ENCODE assay signal across 9 mouse cellular contexts in the genomic region with DNA sequence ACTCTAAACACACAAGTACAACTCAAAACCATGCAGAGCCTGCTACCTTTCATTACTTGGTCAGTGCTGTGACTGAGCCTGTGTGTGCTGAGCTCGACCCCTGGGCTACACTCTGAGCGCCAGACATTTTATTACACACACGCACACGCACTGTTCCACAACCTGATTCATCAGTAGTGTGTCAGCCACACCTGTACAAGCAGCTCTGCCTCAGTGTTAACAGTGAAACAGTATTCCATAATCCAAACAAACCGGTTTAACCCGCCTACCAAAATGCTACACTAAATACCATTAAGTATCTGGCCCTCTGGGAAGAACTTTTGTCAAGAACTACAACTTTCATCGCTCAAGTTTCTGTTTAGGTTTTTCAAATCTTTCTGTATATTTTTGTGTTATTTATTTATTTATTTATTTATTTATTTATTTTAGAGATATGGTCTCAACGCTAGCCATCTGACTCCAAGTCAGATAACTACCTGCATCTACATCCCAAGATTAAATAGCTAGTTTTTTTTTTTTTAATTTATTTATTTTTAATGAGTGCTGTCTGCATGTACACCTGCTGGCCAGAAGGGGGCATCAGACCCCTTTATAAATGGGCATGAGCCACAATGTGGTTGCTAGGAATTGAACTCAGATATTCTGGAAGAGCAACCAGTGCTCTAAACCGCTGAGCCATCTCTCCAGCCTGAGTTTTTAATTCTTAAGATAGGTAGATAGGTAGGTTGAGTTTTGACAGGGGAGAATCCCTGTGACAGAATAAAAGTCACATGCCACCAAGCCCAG. TPM values are rescaled to one million over a fixed set of nuclear protein-coding genes. Genes with fewer than 3 reads are reported as not detected.
DNase-seq lines count a peak whose midpoint lies in the region; ATAC-seq lines count a peak whose summit lies in the region.
"Had no signal": no experiment of that assay in that cellular context is flagged by ENCODE, and none has a peak within 500 bp of the region (broad histone marks: within the 10 kb centered on the region; RNA-seq: fewer than 3 reads in every experiment).

No protein-coding gene starts in this region.

- no peaks in the 10 kb centered on the region for H3K36me3 ChIP-seq in kidney, embryonic 16.5 days (ENCODE audit: insufficient read depth, low read length)
- H3K36me3 ChIP-seq: midbrain, embryonic 12.5 days had no signal

- no peak overlapping the region for H3K9ac ChIP-seq in kidney, embryonic 16.5 days (replicated peaks; ENCODE audit: low read length)
- H3K9ac ChIP-seq: midbrain, embryonic 12.5 days had no signal

- no peak overlapping the region for H3K4me3 ChIP-seq in kidney, embryonic 16.5 days (ENCODE audit: low read length)
- H3K4me3 ChIP-seq: midbrain, embryonic 12.5 days had no signal

- H3K27ac ChIP-seq in kidney, embryonic 16.5 days (ENCODE audit: low read length) = no peak overlapping the region
- H3K27ac ChIP-seq: midbrain, embryonic 12.5 days had no signal

- H3K27me3 ChIP-seq in kidney, embryonic 16.5 days (ENCODE audit: insufficient read depth, low read length) = no peaks in the 10 kb centered on the region
- H3K27me3 ChIP-seq: midbrain, embryonic 12.5 days had no signal

- no peak for ATAC-seq in kidney, embryonic 16.5 days (ENCODE audit: low FRiP score, low TSS enrichment)
- peak; percentile 85 for ATAC-seq in megakaryocyte progenitor cell, adult 5-6 weeks (replicated peaks; ENCODE audit: poor library complexity)

- H3K4me1 ChIP-seq in kidney, embryonic 16.5 days (ENCODE audit: insufficient read depth, low read length) = no peaks in the 10 kb centered on the region
- H3K4me1 ChIP-seq: midbrain, embryonic 12.5 days had no signal

- H3K4me2 ChIP-seq in kidney, embryonic 16.5 days (replicated peaks; ENCODE audit: low read depth, low read length) = no peak overlapping the region
- H3K4me2 ChIP-seq: midbrain, embryonic 12.5 days had no signal

- DNase-seq in kidney, adult 18-20 months = peak; percentile 20
- peak; percentile 8 to 39 for DNase-seq in CD8-positive naive resting alpha-beta T cell, adult 2 months (ENCODE audit: low read depth in 2 of 2, low spot score in 2 of 2)
- DNase-seq in adrenal gland, postnatal 25 days = peak; percentile 13
- DNase-seq in fat pad, adult 2 months (ENCODE audit: extremely low read depth, low read depth, low spot score) = peak; percentile 39
- no peak for DNase-seq in layer of hippocampus, adult 9-10 months (ENCODE audit: low spot score)
- no peak for DNase-seq in left cerebral cortex, postnatal 36 days (ENCODE audit: low spot score in 2 of 2)

- no peaks in the 10 kb centered on the region for H3K9me3 ChIP-seq in kidney, embryonic 16.5 days (ENCODE audit: low read length)
- H3K9me3 ChIP-seq: midbrain, embryonic 12.5 days had no signal

- intact Hi-C loops in left cerebral cortex, postnatal 36 days (cut with DNase I) = loop anchor here (5.0 kb wide), 1 partner anchor 116 kb away; no protein-coding TSS in a partner anchor

- WGBS in kidney, embryonic 16.5 days = 61% methylated on average over 9 of the region's 9 CpGs

RNA-seq across cellular contexts. Expression of a gene that starts 11.1 kb away (rescaled TPM):
- 20.2 and 21.4 TPM in 2 replicates for polyA plus RNA-seq in kidney, embryonic 16.5 days (2015; fragmentation: Nextera tagmentation; extraction: Ambion mirVana)
- 5.4 and 9.6 TPM in 2 replicates for total RNA-seq in adrenal gland, postnatal 25 days (2021)
- 19.8 and 20.7 TPM in 2 replicates for total RNA-seq in megakaryocyte progenitor cell, adult 5-6 weeks (2015)
- total RNA-seq in megakaryocyte progenitor cell, adult 5-6 weeks (2017) = 22.9 and 35.6 TPM in 2 replicates
- total RNA-seq in left cerebral cortex, postnatal 36 days (2021) = 10 to 100 TPM; 22.7 to 28.3 TPM

RNA-seq across cellular contexts. Expression of a gene that starts 39.3 kb away (rescaled TPM):
- polyA plus RNA-seq in kidney, embryonic 16.5 days (2015; fragmentation: Nextera tagmentation; extraction: Ambion mirVana) = 27.1 and 38.0 TPM in 2 replicates
- 45.1 and 48.6 TPM in 2 replicates for total RNA-seq in adrenal gland, postnatal 25 days (2021)
- 46.2 and 50.3 TPM in 2 replicates for total RNA-seq in megakaryocyte progenitor cell, adult 5-6 weeks (2015)
- 43.9 and 50.6 TPM in 2 replicates for total RNA-seq in megakaryocyte progenitor cell, adult 5-6 weeks (2017)
- 10 to 100 TPM; 22.0 to 26.4 TPM for total RNA-seq in left cerebral cortex, postnatal 36 days (2021)

RNA-seq across cellular contexts. Expression of a gene that starts 39.4 kb away (rescaled TPM):
- polyA plus RNA-seq in kidney, embryonic 16.5 days (2015; fragmentation: Nextera tagmentation; extraction: Ambion mirVana) = 16.3 and 16.5 TPM in 2 replicates
- 43.4 and 60.7 TPM in 2 replicates for total RNA-seq in adrenal gland, postnatal 25 days (2021)
- 8.3 and 13.0 TPM in 2 replicates for total RNA-seq in megakaryocyte progenitor cell, adult 5-6 weeks (2015)
- 14.2 and 15.8 TPM in 2 replicates for total RNA-seq in megakaryocyte progenitor cell, adult 5-6 weeks (2017)
- total RNA-seq in left cerebral cortex, postnatal 36 days (2021) = 10 to 100 TPM; 34.5 to 38.2 TPM

Comparison
In these comparisons a context has a peak if more than half of its experiments do, and no peak if none do; other contexts are left out.
1. DNase-seq: peak in kidney, adult 18-20 months (single experiment), CD8-positive naive resting alpha-beta T cell, adult 2 months (2 of 2), adrenal gland, postnatal 25 days (single experiment) and fat pad, adult 2 months (single experiment); none in layer of hippocampus, adult 9-10 months (single experiment) and left cerebral cortex, postnatal 36 days (0 of 2).